Comparison of ENCODE assay signal across 8 mouse cellular contexts in genomic region chr2:132252542-132253528, GRCm38 (mm10). TPM values are rescaled to one million over a fixed set of nuclear protein-coding genes. Genes with fewer than 3 reads are reported as not detected.
DNase-seq lines count a peak whose midpoint lies in the region; ATAC-seq and TF ChIP-seq lines count a peak whose summit lies in the region.

TSS of gene Pcna (minus strand) at chr2:132253314.

- peak; percentile 91 for ATAC-seq in common myeloid progenitor, adult 5-6 weeks (replicated peaks; ENCODE audit: low read depth, poor library complexity, severe bottlenecking)
- peak; percentile 99 for ATAC-seq in hindbrain, postnatal 0 days
- ATAC-seq in megakaryocyte, adult 5-6 weeks (ENCODE audit: poor library complexity, severe bottlenecking) = peak; percentile 93

- peak within 1 kb of the TSS; percentile 55 for H3K9ac ChIP-seq in hindbrain, postnatal 0 days (replicated peaks; ENCODE audit: low read length)

- 0 out of 2 replicates have a peak, but pooled peaks cover 9% of the 10 kb centered on the region for H3K4me1 ChIP-seq in hindbrain, postnatal 0 days (ENCODE audit: insufficient read depth, low read length)

- H3K9me3 ChIP-seq in hindbrain, postnatal 0 days (ENCODE audit: low read length) = no peaks in the 10 kb centered on the region

- no peaks in the 10 kb centered on the region for H3K27me3 ChIP-seq in hindbrain, postnatal 0 days (ENCODE audit: insufficient read depth, low read length)

- TF ChIP-seq CTCF in gastrocnemius, adult 2 months (IDR thresholded peaks at IDR 0.05) = no peak
- TF ChIP-seq CTCF in hindbrain, postnatal 0 days (IDR thresholded peaks at IDR 0.05; ENCODE audit: low read depth) = no peak
- no peak for TF ChIP-seq CTCF in left cerebral cortex, adult 2 months (IDR thresholded peaks at IDR 0.05)

- intact Hi-C loops in gastrocnemius, adult 2 months (cut with DNase I) = no loop called here
- intact Hi-C loops in left cerebral cortex, adult 2 months (cut with DNase I) = no loop called here

- H3K4me2 ChIP-seq in hindbrain, postnatal 0 days (ENCODE audit: low read depth, low read length) = peak within 1 kb of the TSS; percentile 88

- DNase-seq in ZHBTc4 (ENCODE audit: low read depth, low spot score) = peak; percentile 99
- peak; percentile 98 for DNase-seq in gastrocnemius, adult 2 months
- peak; percentile 98 for DNase-seq in hindbrain, postnatal 0 days (ENCODE audit: low spot score)
- DNase-seq in left cerebral cortex, adult 2 months (ENCODE audit: extremely low spot score in 1 of 2, low spot score in 2 of 2) = peak; percentile 96
- peak; percentile 95 to 96 for DNase-seq in right cerebral cortex, adult 2 months (ENCODE audit: low spot score in 2 of 2)
- peak; percentile 97 for DNase-seq in urinary bladder, postnatal 14 days (ENCODE audit: low spot score)

- H3K27ac ChIP-seq in gastrocnemius, adult 2 months = peak within 1 kb of the TSS; percentile 97
- H3K27ac ChIP-seq in hindbrain, postnatal 0 days = peak within 1 kb of the TSS; percentile 79
- H3K27ac ChIP-seq in left cerebral cortex, adult 2 months = peak within 1 kb of the TSS; percentile 82

- peak within 1 kb of the TSS; percentile 84 for H3K4me3 ChIP-seq in gastrocnemius, adult 2 months
- H3K4me3 ChIP-seq in hindbrain, postnatal 0 days (ENCODE audit: low read length) = peak within 1 kb of the TSS; percentile 57
- peak within 1 kb of the TSS; percentile 71 for H3K4me3 ChIP-seq in left cerebral cortex, adult 2 months

- under 1% methylated on average over 75 of the region's 79 CpGs for WGBS in hindbrain, postnatal 0 days

- H3K36me3 ChIP-seq in hindbrain, postnatal 0 days (ENCODE audit: insufficient read depth, low read length) = no peaks in the 10 kb centered on the region; the same call in 1 of the 2 replicates

RNA-seq across cellular contexts. Expression of gene Pcna, which starts in this region (rescaled TPM):
- 619 and 635 TPM in 2 replicates for total RNA-seq in common myeloid progenitor, adult 5-6 weeks (2017)
- total RNA-seq in gastrocnemius, adult 2 months (2021) = 10 to 100 TPM; 19.0 to 22.9 TPM
- total RNA-seq in hindbrain, postnatal 0 days (2014; rRNA removed) = 140 and 174 TPM in 2 replicates
- polyA plus RNA-seq in hindbrain, postnatal 0 days (2015; fragmentation: Nextera tagmentation; extraction: Ambion mirVana) = 130 and 131 TPM in 2 replicates
- 10 to 100 TPM; 44.5 to 49.6 TPM for total RNA-seq in left cerebral cortex, adult 2 months (2021)
- total RNA-seq in megakaryocyte, adult 5-6 weeks (2015) = 619 and 646 TPM in 2 replicates
- 482 and 494 TPM in 2 replicates for total RNA-seq in megakaryocyte, adult 5-6 weeks (2017)

Comparison
In these comparisons a context has a peak if more than half of its experiments do, and no peak if none do; other contexts are left out.
1. Peak in every context shown above with its lines: DNase-seq, ATAC-seq, H3K4me3 ChIP-seq and H3K27ac ChIP-seq.